Mouse (Mus musculus) central nervous system, embryonic 14 days (tissue): ENCODE results near the gene Cptp. TPM values are rescaled to one million over a fixed set of nuclear protein-coding genes. Genes with fewer than 3 reads are reported as not detected.

Experiments used
- polyA plus RNA-seq: library from polyadenylated mRNA; depleted of rRNA; stranded (reverse); fragments of >200 nt; gene quantifications from 2 replicates; pipeline ENCODE4 v1.2.3, GENCODE M21; 2012; rRNA removed

Cptp gene
- 20.1 and 21.9 TPM in 2 replicates for polyA plus RNA-seq

GRCm38 (mm10) chr4:155869317-155870033, at the start of gene Cptp, which contains the start of gene Ints11:
TSS of gene Cptp (minus strand) at chr4:155869440.
TSS of gene Ints11 (plus strand) at chr4:155869546.

DNA sequence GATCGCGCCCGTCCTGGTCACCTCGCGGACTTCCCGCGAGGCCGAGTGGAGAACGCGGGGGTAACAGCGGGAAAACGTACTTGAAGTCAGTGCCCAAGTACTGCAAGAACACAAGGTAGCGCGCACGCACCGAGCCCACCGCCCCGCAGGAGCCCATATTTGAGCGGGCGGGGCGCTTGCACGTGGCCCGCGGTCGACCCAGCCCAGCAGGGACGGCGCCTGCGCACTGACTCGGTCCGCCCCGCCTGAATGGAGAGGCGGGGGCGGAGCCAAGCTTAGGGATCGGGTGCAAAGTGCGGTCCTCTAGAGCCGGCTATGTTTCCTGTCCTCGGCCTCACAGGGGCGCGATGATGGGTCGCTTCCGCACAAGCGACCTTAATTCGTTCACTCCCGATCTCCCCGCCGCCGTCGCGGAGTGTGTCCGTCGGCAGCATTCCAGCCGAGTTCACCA, 22.3 kb upstream of the Cptp start, which contains the start of the genes Pusl1 and Acap3:
TSS of gene Pusl1 (minus strand) at position 231 of the 451 bp plus-strand sequence.
TSS of gene Acap3 (plus strand) at position 272 of the 451 bp plus-strand sequence.

GRCm38 (mm10) chr4:155863001-155863400, 6.2 kb downstream of the Cptp start, which contains the start of gene Tas1r3:
TSS of gene Tas1r3 (minus strand) at chr4:155863362.

DNA sequence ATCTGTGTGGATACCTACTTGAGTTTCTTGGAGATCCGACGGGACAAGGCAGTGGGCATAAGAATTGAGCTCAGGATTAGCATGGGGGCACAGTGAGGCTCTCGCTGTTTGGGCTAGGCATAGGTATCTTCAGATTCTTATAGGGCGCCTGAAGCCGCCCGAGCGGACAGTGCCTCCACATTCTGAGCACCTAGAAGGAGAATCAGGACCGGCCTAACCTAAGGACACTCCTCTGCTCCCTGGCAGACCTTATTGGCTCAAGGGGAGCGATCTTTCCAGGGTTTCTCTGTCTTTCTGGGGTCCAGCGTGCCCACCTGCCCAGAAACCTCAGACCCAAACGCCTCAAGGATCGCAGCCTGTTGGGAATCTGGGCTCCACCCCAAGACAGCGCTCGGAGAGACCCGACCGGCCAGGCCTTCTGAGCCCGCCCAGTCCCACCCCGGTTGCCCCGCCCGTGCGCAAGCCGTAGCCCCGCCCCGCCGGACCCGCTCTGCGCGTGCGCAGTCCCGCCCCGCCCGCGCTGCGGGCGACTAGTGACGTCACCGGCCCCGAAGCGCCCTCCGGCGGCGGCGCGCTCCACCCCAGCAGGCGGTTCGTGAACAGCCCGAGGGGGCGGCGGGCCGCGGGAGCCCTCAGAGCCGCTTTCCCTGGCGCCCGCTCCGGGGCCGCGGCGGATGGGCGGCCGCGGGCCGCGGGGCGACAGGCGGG, 22.2 kb downstream of the Cptp start, which contains the start of gene Dvl1:
TSS of gene Dvl1 (plus strand) at position 532 of the 708 bp plus-strand sequence.

GRCm38 (mm10) chr4:155839483-155839910, 29.7 kb downstream of the Cptp start, which contains the start of gene Mxra8:
TSS of gene Mxra8 (plus strand) at chr4:155839680.

GRCm38 (mm10) chr4:155831205-155831766, 38.0 kb downstream of the Cptp start, which contains the start of gene Aurkaip1:
TSS of gene Aurkaip1 (plus strand) at chr4:155831272.

Other genes with a start within 250 kb of the Cptp start
- 56.1 and 63.3 TPM in 2 replicates for gene Cdk11b, start 244.6 kb downstream of the Cptp start, polyA plus RNA-seq
- gene Gm10563, start 224.0 kb downstream of the Cptp start, polyA plus RNA-seq = not detected in 2 replicates
- 9.1 and 13.0 TPM in 2 replicates for gene Mmp23, start 216.1 kb downstream of the Cptp start, polyA plus RNA-seq
- 91.5 and 97.1 TPM in 2 replicates for gene Mib2, start 200.2 kb downstream of the Cptp start, polyA plus RNA-seq
- 22.4 and 26.6 TPM in 2 replicates for gene Fndc10, start 175.1 kb downstream of the Cptp start, polyA plus RNA-seq
- 122 and 133 TPM in 2 replicates for gene Ssu72, start 164.6 kb downstream of the Cptp start, polyA plus RNA-seq
- 26.3 and 28.4 TPM in 2 replicates for gene Tmem240, start 134.6 kb downstream of the Cptp start, polyA plus RNA-seq
- 107 TPM in 2 replicates for gene Atad3a, start 108.3 kb downstream of the Cptp start, polyA plus RNA-seq
- 18.5 and 19.0 TPM in 2 replicates for gene Vwa1, start 94.7 kb downstream of the Cptp start, polyA plus RNA-seq
- gene Tmem88b, start 83.6 kb downstream of the Cptp start, polyA plus RNA-seq = 0.98 and 1.3 TPM in 2 replicates
- gene Ankrd65, start 79.0 kb downstream of the Cptp start, polyA plus RNA-seq = 0.06 TPM in 1 of 2 replicates, not detected in the other
- 121 and 130 TPM in 2 replicates for gene Mrpl20, start 66.6 kb downstream of the Cptp start, polyA plus RNA-seq
- 221 and 226 TPM in 2 replicates for gene Ccnl2, start 57.0 kb downstream of the Cptp start, polyA plus RNA-seq
- gene Aurkaip1, start 38.2 kb downstream of the Cptp start, polyA plus RNA-seq = 107 and 111 TPM in 2 replicates
- gene Mxra8, start 29.8 kb downstream of the Cptp start, polyA plus RNA-seq = 46.6 and 77.3 TPM in 2 replicates
- gene Dvl1, start 22.0 kb downstream of the Cptp start, polyA plus RNA-seq = 149 and 150 TPM in 2 replicates
- 0.53 and 0.79 TPM in 2 replicates for gene Tas1r3, start 6.1 kb downstream of the Cptp start, polyA plus RNA-seq
- 67.9 and 76.2 TPM in 2 replicates for gene Ints11, start 106 bp upstream of the Cptp start, polyA plus RNA-seq
- 87.2 and 88.3 TPM in 2 replicates for gene Pusl1, start 22.3 kb upstream of the Cptp start, polyA plus RNA-seq
- gene Acap3, start 22.4 kb upstream of the Cptp start, polyA plus RNA-seq = 101 and 108 TPM in 2 replicates
- gene Ube2j2, start 74.4 kb upstream of the Cptp start, polyA plus RNA-seq = 117 and 126 TPM in 2 replicates
- gene C1qtnf12, start 92.9 kb upstream of the Cptp start, polyA plus RNA-seq = 9.6 and 14.8 TPM in 2 replicates
- 15.3 and 15.5 TPM in 2 replicates for gene B3galt6, start 123.2 kb upstream of the Cptp start, polyA plus RNA-seq
- 57.2 and 69.7 TPM in 2 replicates for gene Sdf4, start 123.4 kb upstream of the Cptp start, polyA plus RNA-seq
- gene Tnfrsf4, start 144.4 kb upstream of the Cptp start, polyA plus RNA-seq = 3.8 and 3.9 TPM in 2 replicates
- 0.29 and 0.54 TPM in 2 replicates for gene Tnfrsf18, start 156.7 kb upstream of the Cptp start, polyA plus RNA-seq
- gene Ttll10, start 190.0 kb upstream of the Cptp start, polyA plus RNA-seq = 0.05 and 0.55 TPM in 2 replicates
- 62.6 and 67.3 TPM in 2 replicates for gene 9430015G10Rik, start 240.5 kb upstream of the Cptp start, polyA plus RNA-seq